Mouse (Mus musculus): ENCODE measurements around the gene Foxd4. TPM values are rescaled to one million over a fixed set of nuclear protein-coding genes. Genes with fewer than 3 reads are reported as not detected.
"Not testable (repeated sequence)": the region's sequence is repeated elsewhere in the genome, so short reads cannot be mapped to it uniquely, and the experiment has no call there.

The Foxd4 gene
- polyA plus RNA-seq, 3 experiments from 2014 or later, result not detected

GRCm38 (mm10) chr19:24875129-24875870 lies 25.7 kb downstream of the Foxd4 start, which contains the start of gene Gm10053:
Gene Gm10053, plus strand, starts transcription at chr19:24875686.
- ATAC-seq, result not testable (repeated sequence)

GRCm38 (mm10) chr19:24873873-24874272 lies 27.1 kb downstream of the Foxd4 start:
- ATAC-seq, result no peak

DNA sequence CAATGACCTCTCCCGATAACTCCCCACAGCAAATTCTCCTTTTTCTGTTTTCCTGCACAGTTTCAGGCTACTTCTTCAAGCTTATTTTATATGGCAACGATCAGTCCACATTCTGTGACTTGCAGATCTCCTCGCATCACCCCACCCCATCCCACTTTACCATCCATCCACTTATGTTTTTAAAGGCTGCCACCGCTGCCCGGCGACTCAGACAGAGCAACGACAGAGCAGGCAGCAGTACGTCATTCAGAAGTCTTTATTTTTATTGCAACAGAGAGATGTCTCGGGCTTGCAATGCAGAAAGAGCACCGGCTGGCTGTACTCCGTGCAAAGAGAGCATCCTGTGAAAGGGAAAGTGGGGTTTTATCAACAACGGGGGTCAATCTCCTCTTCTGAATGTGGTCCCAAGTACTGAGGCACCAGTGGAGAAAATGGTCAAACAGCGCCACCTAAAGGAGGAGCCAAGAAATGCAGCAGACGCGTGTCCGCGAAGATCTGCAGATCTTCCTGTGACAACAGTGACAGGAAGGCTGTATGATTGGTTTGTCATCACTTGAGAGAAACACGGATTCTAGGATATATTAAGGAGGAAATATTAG lies 29.9 kb downstream of the Foxd4 start:
- ATAC-seq, result no peak

DNA sequence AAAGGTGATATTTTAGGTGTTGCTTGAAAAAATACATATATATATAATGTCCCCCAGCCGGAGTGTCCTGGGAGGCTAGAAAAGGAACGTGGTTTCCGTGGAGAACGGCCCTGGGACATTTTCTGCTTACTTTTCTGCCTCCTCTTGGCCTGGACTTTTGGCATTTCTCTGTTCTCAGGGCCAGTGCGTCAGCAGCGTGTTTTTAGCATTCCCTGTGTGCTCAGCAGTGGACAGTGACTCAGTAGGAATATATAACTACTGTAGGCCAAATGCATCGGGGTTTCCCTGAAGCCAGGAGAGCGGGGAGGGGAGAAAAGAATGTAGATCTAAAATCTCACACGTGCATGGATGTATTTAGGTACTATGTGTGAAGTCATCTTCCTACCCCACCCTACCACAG lies 35.6 kb downstream of the Foxd4 start:
- no peak for ATAC-seq

- ATAC-seq, result no peak
Observed at GRCm38 (mm10) chr19:24861612-24862451, 39.2 kb downstream of the Foxd4 start, which contains the start of gene Pgm5. Gene Pgm5, minus strand, starts transcription at chr19:24861855.

DNA sequence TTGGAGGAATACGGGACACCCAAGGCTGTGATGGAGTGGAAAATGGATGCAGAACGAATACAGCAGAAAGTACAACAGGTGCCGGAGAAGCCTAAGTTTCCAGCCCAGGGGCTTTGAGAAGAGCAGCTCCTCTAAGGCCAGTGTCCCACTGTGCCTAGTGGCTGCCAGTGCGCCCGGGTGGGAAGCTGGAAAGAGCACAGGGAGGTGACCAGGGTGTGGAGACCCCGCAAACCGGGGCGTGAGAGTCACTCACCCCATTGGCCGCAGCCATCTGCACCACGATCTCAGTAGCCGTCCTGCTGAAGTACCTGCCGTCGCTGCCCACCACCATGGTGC lies 39.8 kb downstream of the Foxd4 start:
- no peak for ATAC-seq

DNA sequence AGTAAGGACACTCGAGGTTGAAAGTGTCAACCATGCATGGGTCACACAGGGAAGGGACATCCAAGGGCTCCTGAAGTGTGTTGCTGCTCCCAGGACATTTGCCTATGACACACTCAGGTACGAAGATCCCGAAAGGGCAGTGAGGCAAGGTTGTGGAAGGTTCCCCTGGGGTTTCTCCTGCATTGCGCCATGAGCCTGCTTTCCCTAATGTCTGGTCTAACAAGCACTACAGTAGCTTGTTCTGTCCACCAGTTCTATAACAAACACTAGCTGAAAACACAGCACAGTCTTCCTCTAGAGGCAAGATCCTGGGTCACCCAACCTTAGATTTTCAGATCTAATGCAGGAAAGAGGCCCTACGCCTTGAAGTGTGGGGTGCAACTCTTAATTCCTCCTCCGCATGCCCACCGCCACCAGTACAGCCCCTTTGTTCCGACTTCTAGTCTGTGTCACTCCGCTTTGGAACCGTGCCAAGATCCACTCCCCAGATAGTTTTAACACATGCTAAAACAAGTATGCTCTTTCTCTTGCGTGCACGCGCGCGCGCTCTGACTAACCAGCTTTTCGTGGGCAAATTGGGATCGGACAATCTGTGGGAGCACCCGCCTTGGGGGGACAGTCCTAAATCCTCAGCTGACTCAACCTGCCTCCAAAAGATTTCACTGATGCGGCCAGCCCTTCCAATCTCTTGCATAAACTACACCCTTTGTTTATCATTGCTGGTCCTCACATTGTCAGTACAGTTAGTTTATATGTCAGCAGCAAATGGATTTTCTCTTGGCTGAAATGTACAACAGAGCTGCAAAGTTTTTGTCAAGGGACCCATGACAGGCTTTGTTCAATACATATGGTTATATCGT lies 49.3 kb downstream of the Foxd4 start:
- ATAC-seq, result no peak

Other genes with a start within 250 kb of the Foxd4 start
- not detected for gene Tmem252, start 227.2 kb downstream of the Foxd4 start, polyA plus RNA-seq (2017; shearing (Covaris generic))
- under 1 TPM in 1 of 3 experiments, not detected in 2; 0.27 TPM for gene Pgm5, start 39.3 kb downstream of the Foxd4 start, polyA plus RNA-seq (2017; shearing (Covaris generic))
- 100 to 1,000 TPM; 198 to 308 (median 215) TPM for gene Gm10053, start 25.5 kb downstream of the Foxd4 start, polyA plus RNA-seq (2017; shearing (Covaris generic))
- gene Cbwd1, start 60.4 kb upstream of the Foxd4 start, polyA plus RNA-seq (2017; shearing (Covaris generic)), result 10 to 100 TPM; 16.6 to 33.1 (median 21.7) TPM
- 100 to 1,000 TPM in 1 of 3 experiments, 10 to 100 TPM in 2; 86.4 to 117 (median 93.6) TPM for gene Dock8, start 98.3 kb upstream of the Foxd4 start, polyA plus RNA-seq (2017; shearing (Covaris generic))

Measured in inflammation-experienced regulatory T-cells, adult 6 months (primary cell).